Mouse (Mus musculus) right cerebral cortex, postnatal 10 days (tissue): ENCODE results near the gene Znhit3.

Source experiments
- DNase-seq, 2 experiments: peaks; one replicate each; pipeline ENCODE4 v3.0.0; 2021; ENCODE audit warnings: low spot score in 2 of 2

Gene Znhit3

DNA sequence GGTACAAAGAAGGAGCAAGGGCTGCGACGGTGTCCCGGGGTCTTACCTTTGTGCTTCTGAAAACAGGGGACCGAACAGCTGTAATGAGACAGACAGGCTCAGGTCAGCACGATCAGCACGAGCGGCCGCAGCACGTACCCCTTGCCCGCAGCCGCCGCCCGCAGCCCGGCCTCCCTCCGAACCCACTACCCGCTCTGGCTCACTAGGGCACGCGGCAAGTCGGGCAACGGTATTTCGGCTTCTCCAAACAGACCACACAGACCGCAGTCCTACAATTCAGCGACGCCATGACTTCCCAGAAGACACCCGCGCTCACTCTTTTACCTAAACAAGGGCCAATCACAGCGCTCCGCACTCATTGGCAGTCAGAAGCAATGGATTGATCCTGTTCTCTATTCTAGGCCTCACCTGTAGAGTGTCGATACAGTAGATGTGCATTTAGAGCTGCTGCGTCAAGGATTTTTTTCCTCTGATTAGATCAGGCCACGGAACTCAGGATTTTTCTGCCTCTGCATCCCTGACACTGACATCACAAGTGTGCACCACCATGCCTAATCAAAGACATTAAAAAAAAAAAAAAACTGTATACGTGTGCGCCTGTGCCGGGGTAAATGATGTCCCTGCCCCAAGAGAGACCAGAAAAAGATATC, at the start of gene Znhit3:
TSS of gene Znhit3 (minus strand) at position 314 of the 650 bp plus-strand sequence.
- DNase-seq: peak; percentile 90 to 94

DNA sequence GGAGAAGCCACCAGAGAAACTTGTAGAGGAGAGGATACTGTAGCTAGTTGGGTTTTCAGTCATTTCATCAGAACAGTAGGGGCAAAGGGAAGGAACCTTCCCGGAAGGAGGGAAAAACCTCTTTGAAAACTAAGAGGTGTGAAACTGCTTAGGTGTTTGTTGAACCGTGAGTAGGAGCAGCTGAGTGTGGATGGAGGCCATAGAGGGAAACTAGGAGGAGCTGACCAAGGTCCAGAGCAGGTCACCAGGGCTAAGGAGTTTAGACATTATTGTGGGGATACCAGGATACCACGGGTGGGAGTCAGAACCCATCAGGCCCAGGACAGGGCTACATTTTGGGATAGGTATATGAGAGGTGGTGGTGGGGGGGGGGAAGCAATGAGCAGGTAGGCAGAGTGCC, 47.4 kb upstream of the Znhit3 start:
- no peak for DNase-seq

DNA sequence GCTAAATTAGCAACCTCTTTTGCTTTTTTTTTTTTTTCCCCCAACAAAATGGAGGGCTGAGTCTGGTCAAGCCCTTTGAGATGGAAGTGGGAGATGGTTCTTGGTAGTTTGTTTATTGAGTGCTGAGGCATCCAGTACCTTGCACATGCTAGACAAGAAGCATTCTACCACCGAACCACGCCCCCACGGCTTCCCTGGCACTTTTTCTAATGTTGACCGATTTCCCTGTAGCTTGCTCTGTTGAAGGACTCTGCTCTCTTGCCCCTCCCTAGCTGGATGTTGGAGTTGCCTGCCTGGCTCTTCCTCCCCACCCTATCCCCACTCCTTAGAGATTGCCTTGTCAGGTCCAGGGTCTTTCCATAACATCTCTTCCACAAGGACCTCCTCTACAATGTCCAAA, 46.4 kb upstream of the Znhit3 start:
- DNase-seq: no peak

GRCm38 (mm10) chr11:84961571-84961970, 45.4 kb upstream of the Znhit3 start:
- no peak for DNase-seq

DNA sequence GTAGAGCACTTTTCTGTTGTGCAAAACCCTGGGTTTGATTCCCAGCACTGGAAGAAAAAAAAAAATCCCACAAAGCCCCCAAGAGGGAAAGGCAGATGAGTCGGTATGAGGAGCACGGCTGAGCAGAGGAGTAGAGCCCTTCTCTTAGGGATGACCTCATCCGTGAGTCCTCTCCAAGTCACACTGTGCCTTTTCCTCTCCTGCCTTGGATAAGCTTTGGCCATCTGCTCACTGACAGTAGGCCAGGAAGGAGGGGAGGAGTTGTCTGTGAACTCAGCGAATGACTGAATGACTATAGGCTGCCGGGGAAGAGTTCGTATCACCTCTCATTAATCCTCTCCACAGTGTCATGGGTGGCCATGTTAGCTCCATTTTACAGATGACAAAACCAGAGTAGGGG, 44.6 kb upstream of the Znhit3 start:
- no peak for DNase-seq

DNA sequence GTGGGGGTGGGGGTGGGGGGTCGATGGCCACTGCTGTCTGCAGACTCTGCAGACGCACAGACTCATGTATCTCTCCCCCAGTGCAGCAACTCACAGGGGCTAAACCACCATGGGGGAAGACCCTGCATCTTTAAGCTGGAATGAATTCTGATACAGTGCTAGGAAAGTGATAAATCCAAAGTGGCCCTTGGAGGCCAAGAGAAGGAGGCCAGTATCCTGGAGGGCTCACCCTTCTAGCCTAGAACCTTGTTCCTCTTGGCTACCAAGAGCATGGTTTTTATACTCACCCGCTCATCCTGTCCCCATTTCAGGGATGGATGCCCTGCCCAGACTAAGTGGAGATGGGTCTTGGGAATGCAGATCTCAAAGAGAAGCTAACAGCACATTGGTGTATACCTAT, 44.1 kb upstream of the Znhit3 start:
- no peak for DNase-seq

DNA sequence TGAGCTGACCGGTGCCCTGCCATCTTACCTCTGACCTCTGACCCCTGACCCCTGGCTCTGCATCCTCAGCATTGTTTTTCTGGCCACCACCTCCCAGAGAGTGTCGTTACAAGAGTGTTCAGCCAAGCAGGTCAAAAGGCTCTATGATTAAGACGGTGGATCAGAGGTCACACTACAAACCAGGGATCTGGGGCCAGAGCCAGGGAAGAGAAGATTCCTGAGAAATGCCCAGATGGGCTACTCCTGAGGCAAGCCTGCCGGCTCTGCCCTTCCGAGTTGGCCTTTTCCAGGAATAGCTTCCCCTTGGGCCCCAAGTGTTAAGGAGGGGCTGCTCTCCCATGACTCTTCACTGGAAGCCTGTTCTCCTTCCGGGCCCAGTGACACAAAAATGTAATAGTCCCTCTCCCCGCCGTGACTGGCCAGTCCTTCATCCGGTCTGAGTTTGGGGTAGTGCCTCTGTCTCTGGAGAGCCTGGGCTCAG, 43.6 kb upstream of the Znhit3 start:
- DNase-seq: no peak

GRCm38 (mm10) chr11:84959181-84959580, 43.0 kb upstream of the Znhit3 start:
- no peak for DNase-seq

DNA sequence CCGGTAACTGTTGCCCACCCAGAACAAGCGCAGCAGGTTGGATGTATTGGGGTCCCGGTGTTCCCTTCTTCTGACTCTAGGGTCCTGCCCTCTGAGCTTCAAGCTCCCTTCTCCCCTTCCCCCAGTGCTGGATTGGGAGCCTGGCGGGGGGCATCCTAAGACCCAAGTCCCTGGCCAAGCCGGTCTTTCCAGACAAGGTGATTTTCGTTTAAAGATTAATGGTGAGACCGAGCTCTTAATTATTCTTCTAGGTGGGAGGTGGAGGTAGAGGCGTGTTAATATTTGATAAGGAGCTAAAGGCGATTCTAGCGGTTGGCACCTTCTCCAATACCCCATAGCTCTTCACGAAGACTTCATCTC, 42.1 kb upstream of the Znhit3 start:
- DNase-seq: no peak

GRCm38 (mm10) chr11:84957591-84958270, 41.6 kb upstream of the Znhit3 start, which contains the start of gene Car4:
Gene Car4 (plus strand): TSS chr11:84957786.
- DNase-seq: peak in 1 of 2 experiments; percentile 48

DNA sequence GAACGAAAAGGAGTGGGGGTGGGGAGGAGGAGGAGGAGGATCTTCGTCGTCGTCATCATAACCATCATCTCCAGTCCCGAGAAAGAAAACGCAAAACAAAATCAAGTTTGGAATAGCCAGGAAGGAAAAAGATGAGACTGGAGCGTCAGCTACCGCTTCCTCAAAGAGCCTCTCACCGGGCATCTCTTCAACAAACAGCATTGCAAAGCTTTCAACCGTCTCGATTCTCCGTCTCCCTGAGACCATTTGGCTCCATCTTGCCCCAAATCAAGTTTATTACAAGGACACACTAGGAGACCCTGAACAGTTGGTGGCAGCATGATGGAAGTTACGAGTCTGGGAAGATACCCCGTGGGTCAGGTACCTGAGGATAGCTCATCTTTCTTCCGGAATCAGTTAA, 41.0 kb upstream of the Znhit3 start:
- no peak for DNase-seq

DNA sequence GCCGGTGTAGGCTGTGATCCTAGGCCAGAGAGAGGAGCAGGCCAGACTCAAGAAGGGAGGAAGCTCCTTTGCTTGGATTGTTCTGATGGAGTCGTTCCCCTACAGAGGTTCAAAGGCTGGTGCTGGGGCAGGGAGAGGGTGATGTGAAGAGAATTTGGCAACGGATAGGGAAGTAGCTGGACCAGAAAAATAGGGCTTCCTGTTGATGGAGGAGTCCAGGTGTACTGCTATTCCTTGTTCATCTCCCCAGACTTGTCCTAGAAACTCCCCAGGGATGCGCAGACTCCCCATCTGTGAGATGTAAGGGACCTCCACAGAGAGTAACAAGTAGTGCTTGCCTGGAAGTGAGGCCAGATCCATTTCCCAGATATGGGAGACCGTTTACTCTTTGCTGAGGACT, 40.2 kb upstream of the Znhit3 start:
- DNase-seq: no peak

GRCm38 (mm10) chr11:84952611-84953010, 36.4 kb upstream of the Znhit3 start:
- DNase-seq: no peak

GRCm38 (mm10) chr11:84948526-84948925, 32.4 kb upstream of the Znhit3 start:
- no peak for DNase-seq

DNA sequence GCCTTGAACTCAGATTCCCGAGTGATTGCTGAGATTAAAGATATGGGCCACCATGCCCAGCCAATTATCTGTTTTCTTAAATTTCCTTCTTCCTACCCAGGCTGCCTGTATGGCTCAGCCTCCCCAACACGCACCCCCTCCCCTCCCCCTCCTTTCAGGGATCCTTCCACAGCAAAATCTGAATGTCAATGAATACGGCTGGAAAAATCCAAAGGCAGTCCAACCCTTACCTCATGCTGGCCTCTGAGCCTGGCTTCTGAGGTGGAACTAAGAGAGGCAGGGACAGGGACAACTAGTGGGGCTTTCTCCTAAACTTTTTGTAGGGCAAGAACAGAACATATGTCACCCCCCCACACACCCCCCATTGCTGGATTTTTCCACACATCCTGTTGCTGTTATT, 31.9 kb upstream of the Znhit3 start:
- DNase-seq: no peak

DNA sequence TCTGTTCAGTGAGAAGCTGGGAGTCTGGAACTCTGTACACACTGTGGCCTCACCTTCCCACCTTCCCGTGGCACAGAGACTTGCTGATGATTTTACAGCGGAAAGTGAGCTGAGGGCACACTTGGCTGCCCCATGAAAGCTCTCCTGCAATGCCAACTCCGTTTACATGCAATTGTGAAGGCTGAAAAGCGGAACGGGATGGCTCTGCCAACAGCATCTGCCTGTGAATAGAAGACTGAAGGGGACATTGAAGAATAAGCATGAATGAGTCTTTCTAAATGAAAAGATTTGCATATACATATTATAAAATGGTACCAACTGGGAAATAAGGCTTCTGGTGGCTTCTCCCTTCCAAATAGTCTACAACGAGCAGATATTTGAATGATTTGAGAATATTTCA, 31.0 kb upstream of the Znhit3 start:
- no peak for DNase-seq

DNA sequence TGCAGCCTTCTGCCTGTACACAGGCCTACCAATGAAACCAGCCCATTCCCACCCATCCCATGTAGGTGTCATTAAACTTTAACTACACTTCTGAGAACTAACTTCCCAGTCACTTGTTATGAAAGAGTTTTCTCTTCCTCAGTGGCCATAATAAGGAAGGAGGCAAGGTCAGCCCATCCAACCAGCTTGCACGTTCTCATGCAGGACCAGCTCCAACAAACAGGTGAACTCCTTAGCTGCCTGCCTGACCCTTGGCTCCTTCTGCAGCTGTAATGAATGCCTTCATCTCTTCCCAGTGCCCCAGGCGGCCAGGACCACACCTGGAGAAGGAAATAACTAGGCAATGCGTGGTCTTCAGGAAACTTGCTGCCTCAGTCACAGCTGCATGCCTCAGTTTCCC, 29.7 kb upstream of the Znhit3 start:
- DNase-seq: no peak

DNA sequence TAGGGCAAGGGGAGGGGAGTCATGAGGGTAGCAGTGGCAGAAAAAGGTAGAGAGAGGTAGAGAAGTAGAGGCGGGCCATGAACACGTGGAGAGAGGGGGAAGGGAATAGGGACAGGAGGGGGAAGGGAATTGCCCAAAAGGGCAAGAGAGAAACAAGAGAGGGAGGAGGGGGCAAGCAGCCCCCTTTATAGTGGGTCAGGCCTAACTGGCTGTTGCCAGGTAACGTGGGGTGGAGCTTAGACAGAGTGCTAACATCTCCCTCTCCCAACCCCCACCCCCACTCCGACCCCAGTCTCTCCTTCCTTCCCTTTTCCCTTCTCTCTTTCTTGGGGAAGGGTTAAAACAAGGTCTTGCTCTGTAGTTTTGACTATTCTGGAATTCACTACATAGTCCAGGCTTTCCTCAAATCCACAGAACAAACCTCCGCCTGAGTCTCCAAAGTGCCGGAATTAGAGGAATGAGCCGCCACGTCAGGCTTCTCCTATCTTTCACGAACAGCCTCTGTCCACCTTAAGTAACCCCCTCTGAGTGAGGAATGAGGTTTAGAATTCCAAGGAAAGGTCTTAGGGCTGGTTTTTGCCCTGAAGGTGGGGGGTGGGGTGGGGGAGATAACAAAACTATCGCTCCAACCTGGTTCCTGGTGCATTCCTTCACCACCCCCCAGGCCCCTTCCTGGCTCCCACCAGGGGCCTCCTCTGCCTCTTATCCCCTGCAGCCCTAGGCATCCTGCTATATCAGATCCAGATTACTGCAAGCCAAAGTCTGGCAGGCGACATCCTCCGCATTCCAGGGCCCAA, 28.7 kb upstream of the Znhit3 start:
- DNase-seq: no peak

GRCm38 (mm10) chr11:84943948-84944347, 27.8 kb upstream of the Znhit3 start:
- DNase-seq: peak in 1 of 2 experiments; percentile 49

- DNase-seq: peak; percentile 42 to 49
Observed at GRCm38 (mm10) chr11:84940140-84940539, 24.0 kb upstream of the Znhit3 start.

DNA sequence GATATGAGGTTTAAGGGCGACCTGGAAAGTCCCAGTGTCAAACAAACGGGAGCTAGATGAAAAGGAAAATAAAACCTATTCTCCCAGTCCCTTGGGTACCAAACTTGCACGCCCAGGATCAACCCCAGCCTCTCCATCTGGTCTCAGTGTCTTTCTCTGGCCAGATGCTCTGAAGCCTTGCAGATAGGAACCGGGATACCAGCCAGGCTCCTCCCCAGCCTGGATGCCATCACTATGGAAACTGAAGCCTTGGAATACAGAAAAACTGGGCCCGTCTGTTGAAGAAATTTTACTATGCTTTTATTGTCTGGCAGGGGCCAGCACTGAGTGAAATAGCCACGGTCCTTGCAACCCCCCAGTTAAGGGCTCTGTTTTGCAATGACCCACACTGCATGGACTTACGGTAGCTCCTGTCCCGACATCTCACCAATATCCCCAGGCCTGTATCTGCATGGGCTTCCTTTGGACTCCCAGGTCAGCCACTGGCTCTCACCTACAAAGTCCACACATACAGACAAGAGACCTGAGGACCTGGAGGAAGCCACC, 23.4 kb upstream of the Znhit3 start:
- DNase-seq: peak; percentile 79 to 88

- no peak for DNase-seq
Observed at GRCm38 (mm10) chr11:84932261-84932660, 16.1 kb upstream of the Znhit3 start.
